Mouse (Mus musculus) retina, postnatal 1 day (tissue): ENCODE results near the gene Suclg2.

Experiments used
- DNase-seq: peaks from one replicate; pipeline ENCODE4 v3.0.0-alpha.2; 2012

Gene Suclg2

DNA sequence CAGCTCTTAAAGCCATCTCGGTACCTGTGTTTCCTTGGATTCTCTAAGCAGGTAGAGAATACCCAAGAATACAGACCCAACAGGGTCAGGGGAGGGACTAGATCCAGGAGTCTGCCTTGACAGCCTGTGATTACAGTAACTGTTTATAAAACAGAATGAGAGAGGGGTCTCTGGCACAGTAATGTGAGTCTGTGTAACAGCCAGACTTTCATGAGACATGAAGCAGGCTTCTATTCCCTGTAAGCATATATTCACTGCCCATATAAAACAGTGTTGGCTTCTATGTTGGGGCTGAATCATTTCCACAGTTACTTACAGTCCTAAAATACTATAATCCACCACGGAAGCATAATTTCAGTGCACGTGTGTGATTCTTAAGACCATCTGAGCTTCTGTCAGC is 19.3 kb downstream of the Suclg2 start:
- DNase-seq = no peak

GRCm38 (mm10) chr6:95698536-95699162 is 20.0 kb downstream of the Suclg2 start:
- DNase-seq = peak; percentile 54

DNA sequence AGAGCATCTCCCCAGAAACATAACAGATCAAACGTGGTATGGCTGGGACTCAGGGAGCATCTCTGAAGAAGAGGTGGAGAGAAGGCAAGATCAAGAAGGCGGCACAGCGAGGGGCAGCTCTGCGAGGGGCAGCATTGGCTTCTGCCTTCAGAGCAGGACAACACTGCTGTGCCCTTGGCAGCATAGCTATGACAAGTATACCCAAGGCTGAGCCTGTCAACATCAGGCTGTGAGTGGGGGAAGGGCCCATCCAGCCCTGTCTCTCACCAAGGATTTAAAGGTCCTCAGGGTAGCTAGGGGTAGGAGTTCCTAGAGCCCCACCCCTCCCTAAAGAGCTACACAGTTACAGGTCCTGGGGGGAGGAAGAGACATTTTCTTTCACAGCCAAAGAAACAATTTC is 23.7 kb downstream of the Suclg2 start:
- no peak for DNase-seq

- no peak for DNase-seq
Measured at GRCm38 (mm10) chr6:95685242-95685641, 33.4 kb downstream of the Suclg2 start.

DNA sequence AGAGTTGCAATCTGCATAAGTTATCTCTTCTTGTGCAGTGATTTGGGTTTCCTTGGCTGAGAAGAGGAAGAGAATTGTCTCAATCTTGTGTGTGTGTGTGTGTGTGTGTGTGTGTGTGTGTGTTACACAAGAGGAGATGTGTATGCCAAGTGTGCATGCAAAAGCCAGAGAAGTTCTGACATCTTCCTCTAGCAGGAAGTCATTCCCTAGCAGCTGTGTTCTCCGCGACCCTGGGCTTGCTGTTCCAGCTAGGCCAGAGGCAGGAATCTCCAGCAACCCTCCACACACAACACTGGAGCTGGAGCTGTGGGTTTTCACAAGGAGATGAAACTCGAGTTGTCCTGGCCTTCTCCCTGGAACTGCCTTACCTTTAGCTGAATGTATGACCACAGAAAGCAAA is 38.9 kb downstream of the Suclg2 start:
- no peak for DNase-seq

GRCm38 (mm10) chr6:95679261-95679660 is 39.3 kb downstream of the Suclg2 start:
- DNase-seq = no peak

DNA sequence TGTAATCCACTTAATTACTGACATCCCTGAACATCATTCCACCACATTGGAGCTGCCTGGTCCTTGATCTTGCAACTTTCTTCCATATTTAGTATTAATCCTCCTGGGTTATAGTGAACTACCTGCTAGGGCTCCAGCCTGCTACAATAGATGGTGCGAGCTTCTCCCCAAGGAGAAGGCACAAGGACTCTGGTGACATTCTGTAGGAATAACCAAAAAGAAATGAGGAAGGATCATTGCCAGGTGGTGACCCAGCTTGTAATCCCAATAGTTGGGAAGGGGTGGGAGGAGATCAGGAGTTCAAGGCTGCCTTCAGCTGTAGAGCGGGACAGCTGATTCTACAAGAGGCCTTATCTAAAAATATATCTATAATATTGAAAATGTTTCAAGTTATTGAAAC is 41.6 kb downstream of the Suclg2 start:
- no peak for DNase-seq

DNA sequence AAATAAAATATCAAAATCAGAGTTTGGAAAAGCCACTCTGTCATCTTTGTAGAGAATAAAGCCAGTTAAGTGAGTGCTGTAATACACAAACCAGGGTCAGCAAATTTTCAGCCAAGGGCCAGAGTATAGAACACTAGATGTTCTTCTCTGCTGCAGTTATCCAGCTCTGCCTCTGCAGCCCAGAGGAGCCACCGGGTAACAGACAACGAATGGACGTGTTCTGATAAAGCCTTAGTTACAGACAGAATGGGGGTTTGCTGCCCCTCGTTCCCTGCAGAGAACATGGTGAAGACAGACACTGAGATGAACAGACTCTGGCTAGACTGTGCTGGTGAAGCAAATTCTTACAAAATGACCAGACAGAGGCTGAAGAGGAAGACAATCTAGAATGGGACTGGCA is 42.2 kb downstream of the Suclg2 start:
- no peak for DNase-seq

DNA sequence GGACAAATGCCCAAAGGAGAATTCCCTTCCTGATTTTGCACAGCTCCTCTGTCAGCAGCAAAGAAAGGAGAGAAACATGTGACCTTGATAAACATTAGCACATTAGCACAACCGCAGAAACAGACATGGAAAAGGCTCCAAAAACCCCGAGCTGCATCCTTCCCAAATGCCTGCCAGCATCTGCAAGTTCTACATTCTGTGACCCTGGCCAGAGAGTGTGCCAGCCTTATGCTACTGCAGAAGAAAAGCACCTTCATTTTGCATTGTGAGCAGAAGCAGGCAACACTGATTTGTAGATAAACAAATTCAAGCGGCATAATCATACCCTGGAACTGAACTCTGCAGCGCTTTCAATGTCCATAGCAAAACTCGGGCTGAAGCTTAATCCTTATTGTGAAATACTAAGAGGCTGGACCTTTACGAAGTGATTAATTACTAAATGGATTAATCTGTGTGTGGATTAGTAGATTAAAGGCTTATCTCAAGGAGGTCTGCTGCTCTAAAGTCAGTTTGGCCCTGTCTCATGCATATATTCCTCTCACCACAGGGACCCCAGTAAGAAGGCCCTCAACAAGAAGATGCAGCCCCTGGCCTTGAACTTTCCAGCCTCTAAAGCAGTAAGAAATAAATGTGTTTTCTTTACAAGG is 43.4 kb downstream of the Suclg2 start:
- peak; percentile 78 for DNase-seq

- no peak for DNase-seq
Measured at GRCm38 (mm10) chr6:95674651-95675050, 43.9 kb downstream of the Suclg2 start.

- DNase-seq = peak; percentile 44
Measured at GRCm38 (mm10) chr6:95669335-95669729, 49.3 kb downstream of the Suclg2 start.

DNA sequence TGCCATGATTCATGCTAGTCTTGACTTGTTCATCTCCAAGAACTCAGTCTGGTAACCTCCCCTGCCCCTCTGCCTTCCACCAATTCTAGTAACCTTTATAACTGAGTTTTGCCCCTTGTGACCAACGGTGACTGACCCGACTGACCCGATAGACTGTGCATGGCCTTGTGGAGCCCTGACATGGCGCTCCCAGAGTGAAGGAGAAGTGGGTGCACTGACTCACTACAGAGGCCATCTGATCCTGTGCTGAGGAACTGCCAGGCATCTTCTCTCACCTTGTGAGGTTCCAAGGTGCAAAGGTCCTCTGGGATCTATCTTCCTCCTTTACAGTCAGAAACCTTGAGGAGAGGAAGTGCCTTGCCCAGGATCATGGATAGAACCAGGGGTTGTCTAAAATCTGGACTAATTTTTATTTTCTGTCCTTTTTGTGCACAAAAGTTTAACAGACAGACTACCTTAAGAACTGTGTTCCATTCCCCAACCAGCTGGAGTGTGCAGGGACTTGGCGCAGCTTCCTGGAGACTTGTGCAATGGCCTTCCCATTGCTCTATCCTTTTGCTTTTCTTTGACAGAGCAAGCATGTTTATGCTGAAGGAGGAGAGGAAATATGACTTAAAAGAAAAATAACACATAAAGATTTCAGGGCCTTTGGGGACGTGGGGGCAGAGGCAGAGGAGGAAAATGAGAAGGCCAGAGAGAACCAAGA is 49.8 kb downstream of the Suclg2 start:
- no peak for DNase-seq

DNA sequence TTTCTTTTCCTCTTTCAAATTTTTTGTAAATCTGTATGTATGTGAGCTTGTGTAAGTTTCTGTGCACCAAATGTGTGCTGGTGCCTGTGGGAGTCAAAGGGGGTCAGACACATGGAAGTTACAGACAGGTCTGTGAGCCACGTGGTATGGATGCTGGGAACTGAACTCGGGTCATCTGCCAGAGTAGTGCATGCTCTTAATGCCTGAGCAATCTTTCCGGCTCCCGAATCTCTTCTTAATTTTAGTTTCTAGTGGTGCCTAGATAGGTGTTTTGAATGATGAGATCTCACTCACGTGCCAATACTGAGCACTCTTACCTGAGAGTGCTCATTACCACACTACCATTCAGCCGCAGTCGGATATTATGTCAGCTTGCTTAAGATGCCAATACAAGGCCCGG is 60.9 kb downstream of the Suclg2 start:
- no peak for DNase-seq

- DNase-seq = no peak
Measured at GRCm38 (mm10) chr6:95653662-95654061, 64.9 kb downstream of the Suclg2 start.

DNA sequence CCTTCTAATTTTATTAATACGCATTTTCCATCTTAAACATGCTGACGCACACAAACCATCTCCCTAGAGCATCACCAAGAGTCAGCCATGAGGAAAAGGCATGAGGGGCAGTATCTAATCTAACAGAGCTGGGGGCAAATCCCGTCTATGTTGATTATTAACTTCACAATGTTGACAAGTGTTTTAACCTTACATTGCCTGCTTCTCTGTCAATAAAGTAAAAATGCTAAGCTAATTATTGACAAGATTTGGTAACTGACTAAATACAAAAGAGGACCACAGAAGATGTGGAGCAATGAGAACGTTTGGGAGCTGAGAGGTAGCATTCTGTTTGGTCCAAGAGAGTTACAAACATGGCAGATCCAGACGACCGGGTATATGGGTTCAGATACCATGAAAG is 65.8 kb downstream of the Suclg2 start:
- no peak for DNase-seq

DNA sequence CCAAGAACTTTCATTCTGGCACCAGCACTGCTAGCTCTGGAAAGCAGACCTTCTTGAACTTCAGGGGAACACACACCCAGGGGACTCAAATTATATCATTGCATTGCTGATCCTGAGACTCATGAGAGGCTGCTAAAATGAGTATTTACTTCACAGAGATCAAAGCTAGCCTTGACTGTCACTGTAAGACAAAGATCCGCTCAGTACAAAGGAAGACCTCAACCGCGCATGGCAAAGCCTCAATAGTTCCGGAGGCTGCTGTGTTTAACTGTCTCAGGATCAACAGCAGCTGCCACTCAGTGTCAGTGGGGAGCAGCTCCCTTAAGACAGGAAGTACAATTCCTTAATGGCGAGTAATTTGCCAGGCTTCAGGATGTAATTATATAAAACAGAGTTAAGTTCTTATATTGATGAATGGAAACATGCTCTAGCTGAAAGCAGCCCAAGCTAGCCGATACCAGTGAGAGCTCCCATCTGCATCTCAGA is 67.2 kb downstream of the Suclg2 start:
- DNase-seq = peak; percentile 62

DNA sequence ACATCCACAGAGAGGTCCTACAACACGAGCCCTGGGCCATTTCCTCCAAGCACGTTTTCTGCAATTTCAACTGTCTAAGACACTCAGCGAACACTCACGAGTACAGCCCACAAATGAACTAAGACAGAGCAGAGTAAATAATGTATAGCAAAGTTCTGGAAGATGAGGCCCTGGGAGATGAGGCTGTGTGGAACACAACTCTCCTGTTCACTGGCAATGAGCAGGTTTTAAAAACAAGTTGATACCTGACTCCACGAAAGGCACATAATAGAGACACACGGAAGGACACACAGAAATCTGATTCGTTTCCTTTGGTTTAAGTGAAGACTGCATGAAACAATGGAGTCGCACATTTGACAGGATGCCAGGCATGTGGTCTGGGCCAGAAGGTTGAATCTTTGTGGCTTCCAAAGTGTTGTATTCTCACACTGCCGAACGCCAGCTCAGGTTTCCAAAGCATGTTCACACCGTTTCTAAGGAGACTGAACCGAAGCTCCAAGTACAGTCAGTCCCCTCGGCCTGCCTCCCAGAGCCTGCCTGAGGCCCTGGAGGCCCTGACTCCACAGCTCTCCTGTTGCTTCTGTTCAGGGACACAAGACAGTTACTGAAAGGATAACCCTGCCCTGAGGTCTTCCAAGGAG is 68.4 kb downstream of the Suclg2 start:
- DNase-seq = peak; percentile 26

GRCm38 (mm10) chr6:95649123-95649663 is 69.4 kb downstream of the Suclg2 start:
- peak; percentile 48 for DNase-seq

GRCm38 (mm10) chr6:95637416-95637815 is 81.2 kb downstream of the Suclg2 start:
- no peak for DNase-seq

- DNase-seq = no peak
Measured at GRCm38 (mm10) chr6:95635411-95635810, 83.2 kb downstream of the Suclg2 start.

DNA sequence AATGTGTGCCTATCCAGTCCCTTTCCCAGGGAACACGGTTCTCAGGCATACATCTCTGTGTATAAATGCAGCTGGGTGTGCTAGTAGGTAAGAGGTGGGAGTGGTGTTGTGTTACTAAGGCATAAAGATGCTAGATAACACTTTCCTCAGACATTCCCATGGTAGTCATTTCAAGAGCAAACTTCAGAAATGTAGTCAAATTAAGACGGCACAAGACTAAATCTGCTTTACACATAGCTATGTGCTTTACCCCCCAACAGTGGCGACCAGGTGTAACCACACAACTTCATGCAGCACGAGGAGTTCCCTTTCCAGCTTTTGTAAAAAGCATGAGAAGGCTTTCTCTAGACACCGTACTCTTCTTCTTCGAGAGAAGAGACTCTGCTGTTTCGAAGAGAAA is 89.5 kb downstream of the Suclg2 start:
- DNase-seq = no peak

DNA sequence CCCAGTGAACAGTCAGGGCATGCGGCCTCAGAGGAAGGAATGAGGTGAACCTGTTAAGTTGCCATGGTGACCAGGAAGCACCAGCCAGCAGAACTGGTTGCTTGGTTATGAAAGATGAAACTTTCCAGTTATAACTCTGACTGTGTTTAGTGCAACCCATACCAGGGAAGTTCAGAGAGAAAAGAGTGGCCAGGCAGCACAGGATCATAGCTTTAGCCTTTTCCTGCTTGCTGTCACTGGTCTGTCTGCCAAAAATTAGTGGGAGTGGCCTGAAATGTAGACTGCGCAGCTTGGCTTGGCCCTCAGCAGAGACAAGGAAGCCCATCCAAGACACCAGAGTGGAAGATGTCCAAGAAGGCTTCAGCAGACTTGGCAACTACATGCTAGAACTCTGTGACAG is 96.8 kb downstream of the Suclg2 start:
- DNase-seq = no peak

GRCm38 (mm10) chr6:95620804-95621203 is 97.8 kb downstream of the Suclg2 start:
- DNase-seq = no peak
